Mouse (Mus musculus) forebrain, embryonic 14.5 days (tissue): ENCODE results near the gene Hydin. TPM values are rescaled to one million over a fixed set of nuclear protein-coding genes. Genes with fewer than 3 reads are reported as not detected.

Experiments used
- ATAC-seq: fragments of 200-750 bp; cut with Nextera tagmentation; 2 replicates; pipeline ENCODE4 v1.8.0; 2017; ENCODE audit warnings: mild to moderate bottlenecking, moderate library complexity
- DNase-seq: peaks from one replicate; pipeline ENCODE4 v3.0.0-alpha.2; 2015; ENCODE audit warnings: low spot score
- H3K27ac ChIP-seq: fragments of 300-500 bp; sonication (generic); 2 replicates; pipeline ENCODE4 v1.5.1; 2014; ENCODE audit warnings: low read depth, mild to moderate bottlenecking, control low read depth, low read length, moderate library complexity
- H3K27me3 ChIP-seq: fragments of 300-500 bp; sonication (generic); replicated peaks from 2 replicates; pipeline ENCODE4 v1.6.1; 2014; ENCODE audit warnings: low read length, control low read depth, mixed read lengths; ENCODE audit not compliant: control insufficient read depth, insufficient read depth
- H3K36me3 ChIP-seq: fragments of 300-500 bp; sonication (generic); 2 replicates; pipeline ENCODE4 v1.6.1; 2014; ENCODE audit warnings: low read length, control low read depth; ENCODE audit not compliant: control insufficient read depth, insufficient read depth
- H3K4me1 ChIP-seq: fragments of 300-500 bp; sonication (generic); 2 replicates; pipeline ENCODE4 v1.6.1; 2014; ENCODE audit warnings: antibody characterized with exemption, low read length, control low read depth; ENCODE audit not compliant: control insufficient read depth, insufficient read depth
- H3K4me2 ChIP-seq: fragments of 300-500 bp; sonication (generic); 2 replicates; pipeline ENCODE4 v1.6.1; 2014; ENCODE audit warnings: mild to moderate bottlenecking, control low read depth, low read length
- H3K4me3 ChIP-seq: fragments of 300-500 bp; sonication (generic); 2 replicates; pipeline ENCODE4 v1.5.1; 2014; ENCODE audit warnings: low read depth, low read length, control low read depth
- H3K9ac ChIP-seq: fragments of 300-500 bp; sonication (generic); 2 replicates; pipeline ENCODE4 v1.6.1; 2014; ENCODE audit warnings: mild to moderate bottlenecking, low read length, control low read depth, moderate library complexity
- H3K9me3 ChIP-seq: fragments of 300-500 bp; sonication (generic); replicated peaks from 2 replicates; pipeline ENCODE4 v1.6.1; 2016; ENCODE audit warnings: low read length, control low read depth, mixed read lengths; ENCODE audit not compliant: control insufficient read depth
- WGBS: fragments of 180-500 bp; shearing (Covaris S2); extraction: QIAGEN DNeasy Blood & Tissue Kit; methylation state at CpG from one replicate; pipeline ENCODE4 v1.1.7; 2014; 5-methylcytosine and 5-hydroxymethylcytosine counted together
- polyA plus RNA-seq: library from polyadenylated mRNA; unstranded; fragments of >200 nt; fragmentation: Nextera tagmentation; extraction: Ambion mirVana; gene quantifications from 2 replicates; pipeline ENCODE4 v1.2.1, GENCODE M21; 2014

Hydin gene
- polyA plus RNA-seq, 1 experiment from 2014 or later = 0.13 TPM

- 82% methylated on average over 4 of the region's 4 CpGs for WGBS
- DNase-seq (no peak), ATAC-seq (no peak)
- H3K9ac ChIP-seq = no peak overlapping the region
- H3K4me3 ChIP-seq = no peak overlapping the region
- no peak overlapping the region for H3K4me2 ChIP-seq
- no peaks in the 10 kb centered on the region for H3K9me3 ChIP-seq
- H3K36me3 ChIP-seq = no peaks in the 10 kb centered on the region
- no peak overlapping the region for H3K27ac ChIP-seq
- H3K4me1 ChIP-seq = no peaks in the 10 kb centered on the region
- no peaks in the 10 kb centered on the region for H3K27me3 ChIP-seq
These were observed 12.8 kb upstream of the Hydin start for GRCm38 (mm10) chr8:110253986-110254385.

GRCm38 (mm10) chr8:110265796-110266305, 926 bp upstream of the Hydin start:
- no peaks in the 10 kb centered on the region for H3K4me1 ChIP-seq
- H3K9me3 ChIP-seq = no peaks in the 10 kb centered on the region
- no peak overlapping the region for H3K4me2 ChIP-seq
- WGBS = 68% methylated on average over 11 of the region's 11 CpGs
- no peak for DNase-seq
- no peak overlapping the region for H3K4me3 ChIP-seq
- ATAC-seq = no peak
- H3K9ac ChIP-seq = no peak overlapping the region
- no peaks in the 10 kb centered on the region for H3K36me3 ChIP-seq
- no peaks in the 10 kb centered on the region for H3K27me3 ChIP-seq
- H3K27ac ChIP-seq = no peak overlapping the region

GRCm38 (mm10) chr8:110267268-110267667, 491 bp downstream of the Hydin start:
- Histone ChIP-seq H3K4me3 (peak overlapping the region; percentile 23), H3K9ac (peak overlapping the region; percentile 26; the same call in 1 of the 2 replicates), H3K4me2 (peak overlapping the region; percentile 43), H3K4me1 (no peaks in the 10 kb centered on the region), H3K27me3 (no peaks in the 10 kb centered on the region), H3K27ac (no peak overlapping the region), H3K9me3 (no peaks in the 10 kb centered on the region), H3K36me3 (no peaks in the 10 kb centered on the region)
- no peak for DNase-seq
- ATAC-seq = 0 out of 2 replicates have a peak, but pooled peaks have one; percentile 40
- WGBS = 8% methylated on average over 12 of the region's 12 CpGs

GRCm38 (mm10) chr8:110270659-110271058, 3.9 kb downstream of the Hydin start:
- H3K4me1 ChIP-seq = peaks cover 6% of the 10 kb centered on the region
- H3K27ac ChIP-seq = no peak overlapping the region
- H3K36me3 ChIP-seq = no peaks in the 10 kb centered on the region
- DNase-seq (no peak), ATAC-seq (no peak)
- H3K27me3 ChIP-seq = no peaks in the 10 kb centered on the region
- H3K4me3 ChIP-seq = no peak overlapping the region
- no peaks in the 10 kb centered on the region for H3K9me3 ChIP-seq
- WGBS = 93% methylated on average over 4 of the region's 4 CpGs
- no peak overlapping the region for H3K4me2 ChIP-seq
- H3K9ac ChIP-seq = no peak overlapping the region

- H3K4me2 ChIP-seq = no peak overlapping the region
- ATAC-seq (no peak), DNase-seq (no peak)
- no peak overlapping the region for H3K27ac ChIP-seq
- H3K27me3 ChIP-seq = no peaks in the 10 kb centered on the region
- H3K4me1 ChIP-seq = peaks cover 12% of the 10 kb centered on the region
- no peaks in the 10 kb centered on the region for H3K9me3 ChIP-seq
- H3K9ac ChIP-seq = no peak overlapping the region
- WGBS = 73% methylated on average over 2 of the region's 2 CpGs
- H3K4me3 ChIP-seq = no peak overlapping the region
- no peaks in the 10 kb centered on the region for H3K36me3 ChIP-seq
These were observed 6.6 kb downstream of the Hydin start for GRCm38 (mm10) chr8:110273394-110273793.

GRCm38 (mm10) chr8:110275465-110276258, 8.9 kb downstream of the Hydin start:
- H3K4me2 ChIP-seq = peak overlapping the region; percentile 33
- 16% methylated on average over 21 of the region's 21 CpGs for WGBS
- no peaks in the 10 kb centered on the region for H3K9me3 ChIP-seq
- ATAC-seq (peak; percentile 94), DNase-seq (peak; percentile 91)
- no peak overlapping the region for H3K4me3 ChIP-seq
- H3K9ac ChIP-seq = no peak overlapping the region
- no peaks in the 10 kb centered on the region for H3K36me3 ChIP-seq
- H3K27me3 ChIP-seq = no peaks in the 10 kb centered on the region
- peaks cover 12% of the 10 kb centered on the region for H3K4me1 ChIP-seq
- peak overlapping the region; percentile 87 for H3K27ac ChIP-seq

- Histone ChIP-seq H3K27ac (peak overlapping the region; percentile 87), H3K36me3 (no peaks in the 10 kb centered on the region), H3K4me1 (peaks cover 12% of the 10 kb centered on the region), H3K4me2 (peak overlapping the region; percentile 33), H3K27me3 (no peaks in the 10 kb centered on the region), H3K9me3 (no peaks in the 10 kb centered on the region), H3K4me3 (no peak overlapping the region), H3K9ac (no peak overlapping the region)
- WGBS = 56% methylated on average over 1 of the region's 1 CpGs
- ATAC-seq = no peak; the same call in 1 of the 2 replicates
- peak; percentile 64 for DNase-seq
These were observed 9.4 kb downstream of the Hydin start for GRCm38 (mm10) chr8:110276259-110276560.

GRCm38 (mm10) chr8:110312715-110313114, 45.9 kb downstream of the Hydin start:
- no peak for DNase-seq
- Histone ChIP-seq H3K36me3 (no peaks in the 10 kb centered on the region), H3K4me2 (no peak overlapping the region), H3K27me3 (no peaks in the 10 kb centered on the region), H3K27ac (no peak overlapping the region), H3K9me3 (no peaks in the 10 kb centered on the region), H3K4me3 (no peak overlapping the region), H3K4me1 (no peaks in the 10 kb centered on the region), H3K9ac (no peak overlapping the region)
- 98% methylated on average over 2 of the region's 2 CpGs for WGBS
- ATAC-seq = no peak

- Histone ChIP-seq H3K36me3 (no peaks in the 10 kb centered on the region), H3K9me3 (no peaks in the 10 kb centered on the region), H3K4me3 (no peak overlapping the region), H3K9ac (no peak overlapping the region), H3K4me1 (no peaks in the 10 kb centered on the region), H3K27ac (no peak overlapping the region), H3K4me2 (no peak overlapping the region), H3K27me3 (no peaks in the 10 kb centered on the region)
- DNase-seq (no peak), ATAC-seq (no peak)
- 71% methylated on average over 7 of the region's 7 CpGs for WGBS
These were observed 49.0 kb downstream of the Hydin start for GRCm38 (mm10) chr8:110315826-110316225.
